ENCODE assay signal across 8 mouse cellular contexts in genomic region chr4:134851876-134852275, GRCm38 (mm10). TPM values are rescaled to one million over a fixed set of nuclear protein-coding genes. Genes with fewer than 3 reads are reported as not detected.
DNase-seq lines count a peak whose midpoint lies in the region; ATAC-seq lines count a peak whose summit lies in the region.

No protein-coding gene starts in this region.

- no peak for ATAC-seq in heart, embryonic 12.5 days (ENCODE audit: insufficient number of reproducible peaks, low FRiP score)
- ATAC-seq in hindbrain, embryonic 16.5 days = no peak
- ATAC-seq in midbrain, embryonic 16.5 days = no peak
- ATAC-seq in monocyte, adult 5-6 weeks (replicated peaks; ENCODE audit: insufficient number of reproducible peaks, low FRiP score, low TSS enrichment, poor library complexity, severe bottlenecking) = no peak

- peak overlapping the region; percentile 86 for H3K4me3 ChIP-seq in heart, embryonic 12.5 days
- H3K4me3 ChIP-seq in hindbrain, embryonic 16.5 days (ENCODE audit: low read length) = peak overlapping the region; percentile 88
- peak overlapping the region; percentile 95 for H3K4me3 ChIP-seq in midbrain, embryonic 16.5 days (ENCODE audit: low read depth, low read length)

- H3K36me3 ChIP-seq in heart, embryonic 12.5 days = no peaks in the 10 kb centered on the region
- no peaks in the 10 kb centered on the region for H3K36me3 ChIP-seq in hindbrain, embryonic 16.5 days (ENCODE audit: control insufficient read depth, insufficient read depth, low read length)
- no peaks in the 10 kb centered on the region for H3K36me3 ChIP-seq in midbrain, embryonic 16.5 days (ENCODE audit: control insufficient read depth, insufficient read depth, low read length)

- peak overlapping the region; percentile 96 for H3K9ac ChIP-seq in heart, embryonic 12.5 days
- peak overlapping the region; percentile 95 for H3K9ac ChIP-seq in hindbrain, embryonic 16.5 days (ENCODE audit: low read depth, low read length)
- peak overlapping the region; percentile 99 for H3K9ac ChIP-seq in midbrain, embryonic 16.5 days (ENCODE audit: low read depth, low read length)

- H3K27ac ChIP-seq in heart, embryonic 12.5 days (ENCODE audit: poor library complexity, severe bottlenecking) = no peak overlapping the region
- H3K27ac ChIP-seq in hindbrain, embryonic 16.5 days (ENCODE audit: low read depth, low read length) = no peak overlapping the region
- peak overlapping the region; percentile 41; the same call in 1 of the 2 replicates for H3K27ac ChIP-seq in midbrain, embryonic 16.5 days (ENCODE audit: low read length)

- H3K4me2 ChIP-seq in heart, embryonic 12.5 days = peak overlapping the region; percentile 86
- peak overlapping the region; percentile 57 for H3K4me2 ChIP-seq in hindbrain, embryonic 16.5 days (ENCODE audit: low read length)
- H3K4me2 ChIP-seq in midbrain, embryonic 16.5 days (ENCODE audit: low read length) = peak overlapping the region; percentile 97

- 21% methylated on average over 14 of the region's 14 CpGs for WGBS in heart, embryonic 12.5 days
- 8% methylated on average over 14 of the region's 14 CpGs for WGBS in hindbrain, embryonic 16.5 days
- WGBS in midbrain, embryonic 16.5 days = 8% methylated on average over 14 of the region's 14 CpGs

- no peak for DNase-seq in heart, adult 9 months (ENCODE audit: low spot score in 2 of 2)
- peak; percentile 16 for DNase-seq in CD4-positive helper T cell, adult 2 months (ENCODE audit: low read depth, low spot score)
- peak; percentile 16 to 22 for DNase-seq in cerebellum, postnatal 25 days
- no peak for DNase-seq in right cerebral cortex, postnatal 14 days

- no peaks in the 10 kb centered on the region for H3K9me3 ChIP-seq in heart, embryonic 12.5 days (replicated peaks)
- no peaks in the 10 kb centered on the region for H3K9me3 ChIP-seq in hindbrain, embryonic 16.5 days (ENCODE audit: control insufficient read depth, low read length)
- H3K9me3 ChIP-seq in midbrain, embryonic 16.5 days (replicated peaks; ENCODE audit: control insufficient read depth, low read length, poor library complexity, severe bottlenecking) = no peaks in the 10 kb centered on the region

- peaks cover 21% of the 10 kb centered on the region for H3K27me3 ChIP-seq in heart, embryonic 12.5 days (replicated peaks)
- no peaks in the 10 kb centered on the region for H3K27me3 ChIP-seq in hindbrain, embryonic 16.5 days (replicated peaks; ENCODE audit: control insufficient read depth, insufficient read depth, low read length)
- H3K27me3 ChIP-seq in midbrain, embryonic 16.5 days (ENCODE audit: control insufficient read depth, insufficient read depth, low read depth, low read length) = peaks cover 3% of the 10 kb centered on the region

- peaks cover 20% of the 10 kb centered on the region for H3K4me1 ChIP-seq in heart, embryonic 12.5 days (replicated peaks)
- H3K4me1 ChIP-seq in hindbrain, embryonic 16.5 days (ENCODE audit: control insufficient read depth, insufficient read depth, low read depth, low read length) = peaks cover 20% of the 10 kb centered on the region
- H3K4me1 ChIP-seq in midbrain, embryonic 16.5 days (ENCODE audit: control insufficient read depth, insufficient read depth, low read length) = peaks cover 36% of the 10 kb centered on the region

RNA-seq across cellular contexts. Expression of gene Maco1, which starts 1.3 kb away (rescaled TPM):
- 30.6 and 31.4 TPM in 2 replicates for polyA plus RNA-seq in heart, embryonic 12.5 days (2016; fragmentation: Nextera tagmentation; extraction: Ambion mirVana)
- polyA plus RNA-seq in hindbrain, embryonic 16.5 days (2015; fragmentation: Nextera tagmentation; extraction: Ambion mirVana) = 75.4 and 76.6 TPM in 2 replicates
- polyA plus RNA-seq in midbrain, embryonic 16.5 days (2015; fragmentation: Nextera tagmentation; extraction: Ambion mirVana) = 91.3 and 101 TPM in 2 replicates
- total RNA-seq in monocyte, adult 5-6 weeks (2017) = 36.1 to 41.4 TPM (median 38.3 TPM) in 3 replicates

RNA-seq across cellular contexts. Expression of gene Rhd, which starts 12.5 kb away (rescaled TPM):
- polyA plus RNA-seq in heart, embryonic 12.5 days (2016; fragmentation: Nextera tagmentation; extraction: Ambion mirVana) = 23.6 and 28.1 TPM in 2 replicates
- 1.7 and 2.1 TPM in 2 replicates for polyA plus RNA-seq in hindbrain, embryonic 16.5 days (2015; fragmentation: Nextera tagmentation; extraction: Ambion mirVana)
- 1.3 and 1.4 TPM in 2 replicates for polyA plus RNA-seq in midbrain, embryonic 16.5 days (2015; fragmentation: Nextera tagmentation; extraction: Ambion mirVana)
- not detected in 3 replicates for total RNA-seq in monocyte, adult 5-6 weeks (2017)

Comparison
In these comparisons a context has a peak if more than half of its experiments do, and no peak if none do; other contexts are left out.
1. DNase-seq: peak in CD4-positive helper T cell, adult 2 months (single experiment) and cerebellum, postnatal 25 days (2 of 2); none in heart, adult 9 months (0 of 2) and right cerebral cortex, postnatal 14 days (single experiment).
2. Peak in every context shown above with its lines, with median percentiles within 50 percentile points of each other: H3K4me2 ChIP-seq, H3K4me3 ChIP-seq and H3K9ac ChIP-seq.